Mouse (Mus musculus) heart, adult 11 months (tissue): ENCODE data around the gene Rec114.

ENCODE experiments used
- DNase-seq: peaks from one replicate; pipeline ENCODE4 v3.0.0; 2022

The Rec114 gene

DNA sequence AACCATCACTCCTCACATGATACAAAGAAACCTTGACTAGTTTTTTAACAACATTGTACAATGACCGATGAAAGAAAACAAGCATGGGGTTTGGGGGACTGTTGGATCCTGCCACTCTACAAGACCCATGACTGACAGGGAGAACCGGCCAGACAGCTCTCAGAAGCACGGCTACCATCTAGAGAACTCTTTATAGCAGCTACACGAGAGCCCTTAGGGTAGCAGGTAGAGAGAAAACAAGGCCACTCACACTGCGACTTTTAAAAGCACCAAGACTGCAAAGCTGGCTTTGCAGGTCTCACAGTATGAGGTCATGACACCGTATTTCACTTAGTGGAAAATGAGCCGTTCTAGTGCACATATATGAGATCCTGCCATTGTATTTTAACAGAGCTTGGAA is 33.1 kb downstream of the Rec114 start:
- no peak for DNase-seq

DNA sequence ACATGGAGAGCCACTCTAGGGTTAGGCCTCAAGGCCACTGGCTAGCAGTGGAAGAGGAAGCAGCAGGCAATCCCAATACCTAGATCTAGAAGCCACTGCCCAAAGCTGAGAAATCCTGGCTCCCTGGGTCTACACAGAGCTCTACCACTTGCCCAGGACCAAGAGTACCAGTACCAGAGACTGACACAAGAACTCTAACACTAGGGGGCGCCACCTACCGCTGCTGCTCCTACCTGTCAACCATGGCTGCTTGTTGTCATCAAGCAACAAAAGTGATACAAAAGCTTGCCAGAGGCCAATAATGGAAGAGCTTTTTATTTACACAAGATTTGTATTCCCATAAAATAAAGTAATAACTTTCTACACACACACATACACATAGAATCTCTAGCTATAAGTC is 33.8 kb downstream of the Rec114 start:
- DNase-seq, result peak; percentile 85

DNA sequence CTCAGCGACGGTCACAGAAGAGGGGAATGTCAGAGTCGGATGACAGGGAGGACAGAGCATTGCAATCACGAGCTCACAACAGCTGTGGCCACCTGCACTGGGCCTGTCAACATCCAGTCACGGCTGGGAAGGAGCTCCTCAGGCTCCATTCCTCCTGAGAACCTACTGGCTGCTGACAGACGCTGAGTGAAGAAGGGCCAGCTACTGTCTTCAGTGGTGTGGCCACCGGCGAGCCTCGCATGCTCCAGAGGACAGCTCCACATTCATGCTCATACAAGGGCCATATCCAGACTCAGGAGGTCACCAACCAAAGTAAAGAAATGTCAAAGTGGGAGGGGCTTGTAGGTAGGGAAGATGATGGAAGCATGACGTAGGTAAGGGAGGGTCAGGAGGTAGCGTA is 36.0 kb downstream of the Rec114 start:
- peak; percentile 85 for DNase-seq

DNA sequence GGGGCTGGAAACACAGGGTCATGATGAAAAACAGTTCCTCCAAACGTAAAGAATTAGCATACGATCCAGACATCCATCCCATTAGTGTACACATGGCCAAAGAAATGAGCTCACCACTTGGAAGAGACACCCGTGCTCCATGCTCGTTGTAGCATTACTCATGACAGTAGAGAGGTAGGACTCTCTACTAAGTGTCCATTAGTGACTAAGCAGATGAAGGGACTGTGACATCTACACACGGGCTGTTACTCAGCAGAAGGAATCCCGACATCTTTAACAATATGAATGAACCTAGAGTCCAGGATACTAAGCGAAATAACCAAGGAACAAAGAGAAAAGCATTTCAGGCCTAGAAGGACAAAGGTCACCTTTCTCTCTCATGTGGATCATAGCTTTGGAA is 37.7 kb downstream of the Rec114 start:
- no peak for DNase-seq

DNA sequence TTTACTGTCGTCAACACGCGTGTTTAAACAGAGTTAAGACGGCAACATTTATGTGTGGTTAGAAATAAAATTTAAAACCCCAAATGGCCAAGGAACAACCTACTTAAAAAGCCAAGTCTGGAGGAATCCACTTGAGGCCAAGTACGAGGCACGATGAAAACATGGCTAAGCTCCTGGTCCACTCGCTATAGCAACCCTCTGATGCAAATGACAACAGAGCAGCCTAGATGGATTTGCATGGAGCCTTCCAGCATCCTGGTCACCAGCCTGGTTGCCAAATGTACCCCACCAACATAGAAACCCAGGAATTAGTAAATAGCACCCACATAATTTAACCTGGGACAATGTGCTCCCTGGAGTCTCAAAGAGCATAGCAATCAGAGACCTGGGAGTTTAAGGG is 40.0 kb downstream of the Rec114 start:
- peak; percentile 19 for DNase-seq

DNA sequence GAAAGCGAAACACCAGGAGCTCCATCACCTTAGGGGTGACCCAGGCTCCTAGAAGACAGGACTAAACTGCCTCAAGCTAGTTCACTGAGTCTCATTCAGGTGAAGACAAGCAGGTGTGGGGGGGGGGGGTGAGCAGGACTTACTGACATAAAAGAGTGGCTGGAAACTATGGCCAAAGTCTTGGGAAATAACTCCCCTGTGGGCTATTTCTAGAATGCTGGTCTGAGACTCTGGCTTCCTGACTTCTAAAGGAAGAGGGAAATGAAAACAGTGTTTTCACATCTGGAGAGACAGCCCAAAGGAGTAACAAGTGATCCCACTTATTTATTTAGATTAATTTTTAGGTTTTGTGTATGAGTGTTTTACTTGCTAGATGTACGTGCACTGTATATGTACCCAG is 42.0 kb downstream of the Rec114 start:
- peak; percentile 68 for DNase-seq

DNA sequence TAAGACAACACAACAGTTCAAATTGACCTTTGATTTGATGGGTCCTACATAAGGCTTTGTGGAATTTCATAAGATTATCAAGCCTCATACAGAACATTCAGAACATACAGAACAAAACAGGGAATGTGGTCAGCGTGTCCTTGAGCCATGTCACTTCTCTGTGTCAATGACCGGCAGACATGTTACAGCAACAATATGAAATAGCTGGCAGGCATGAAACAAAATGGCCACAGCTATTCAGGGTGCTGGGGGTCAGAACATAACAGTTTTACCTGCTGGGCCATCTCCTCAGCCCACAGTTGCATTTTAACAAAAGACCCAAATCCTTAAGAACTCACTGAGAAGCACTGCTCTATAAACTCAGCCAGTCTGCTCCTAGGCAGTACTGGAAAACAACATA is 45.3 kb downstream of the Rec114 start:
- DNase-seq, result peak; percentile 57

DNA sequence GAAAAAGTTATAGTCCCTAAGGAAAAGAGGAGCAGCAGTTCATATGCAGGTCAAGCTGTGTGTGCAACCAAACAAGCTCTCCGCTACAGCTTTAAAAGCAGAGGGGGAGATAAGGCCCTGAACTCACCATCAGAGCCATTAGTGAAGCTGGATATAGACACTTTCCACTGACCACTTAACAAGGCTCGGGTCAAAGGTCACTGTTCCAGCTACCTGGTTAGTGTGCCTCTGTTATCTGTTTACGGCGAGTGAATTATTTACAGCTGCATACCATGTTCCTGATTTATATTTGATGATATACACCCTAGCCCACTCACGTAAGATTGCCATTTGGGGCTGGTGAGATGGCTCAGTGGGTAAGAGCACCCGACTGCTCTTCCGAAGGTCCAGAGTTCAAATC is 52.3 kb downstream of the Rec114 start:
- peak; percentile 13 for DNase-seq

DNA sequence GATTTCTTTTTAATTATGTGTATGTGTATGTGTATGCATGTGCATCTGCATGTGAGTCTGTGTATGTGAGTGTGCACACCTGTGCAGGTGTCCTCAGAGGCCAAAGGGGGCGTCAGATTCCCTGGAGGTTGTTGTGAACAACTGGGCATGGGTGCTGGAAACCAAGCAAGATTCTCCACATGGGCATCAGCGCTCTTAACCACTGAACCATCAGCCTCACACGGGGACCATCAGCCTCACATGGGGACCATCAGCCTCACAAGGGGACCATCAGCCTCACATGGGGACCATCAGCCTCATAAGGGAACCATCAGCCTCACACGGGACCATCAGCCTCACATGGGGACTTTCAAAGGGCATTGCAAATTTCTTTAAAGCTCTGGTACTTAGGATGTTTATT is 53.1 kb downstream of the Rec114 start:
- DNase-seq, result peak; percentile 74

DNA sequence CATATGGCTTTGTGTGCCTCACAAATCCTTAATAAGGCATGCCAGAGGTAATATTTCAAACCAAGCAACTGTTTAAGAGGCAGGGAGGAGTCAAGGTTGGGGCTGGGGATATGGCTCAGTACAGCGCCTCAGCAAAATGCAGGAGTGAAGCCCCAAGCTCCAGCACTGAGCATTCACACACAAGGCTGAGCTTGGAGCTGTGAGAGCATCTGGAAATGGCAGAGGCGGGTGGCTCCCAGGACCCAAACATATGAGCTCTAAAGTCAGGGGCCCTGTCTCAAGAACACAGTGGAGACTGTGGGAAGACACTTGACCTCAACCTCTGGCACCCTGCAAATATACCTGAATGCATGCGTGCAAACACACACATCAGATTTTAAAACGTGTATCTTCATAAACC is 55.7 kb downstream of the Rec114 start:
- DNase-seq, result peak; percentile 51

DNA sequence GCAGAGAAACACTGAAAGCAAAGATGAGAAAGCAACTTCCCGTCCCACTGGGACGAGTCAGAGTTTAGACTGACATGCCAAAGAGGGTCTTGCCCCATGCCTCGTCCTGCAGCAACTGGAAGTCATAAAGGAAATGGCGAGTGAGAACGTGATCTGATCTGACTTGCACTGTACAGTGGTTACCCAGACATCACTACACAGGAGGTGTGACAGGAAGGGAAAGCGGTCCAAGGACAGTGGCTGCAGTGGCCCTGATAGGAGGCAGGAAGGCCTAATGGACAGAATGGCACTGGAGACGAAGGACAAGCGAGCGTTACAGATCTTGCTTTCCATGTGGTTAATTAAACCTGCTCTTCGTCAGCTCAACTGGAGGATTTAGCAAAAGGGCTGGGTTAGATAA is 58.5 kb downstream of the Rec114 start:
- DNase-seq, result peak; percentile 78

DNA sequence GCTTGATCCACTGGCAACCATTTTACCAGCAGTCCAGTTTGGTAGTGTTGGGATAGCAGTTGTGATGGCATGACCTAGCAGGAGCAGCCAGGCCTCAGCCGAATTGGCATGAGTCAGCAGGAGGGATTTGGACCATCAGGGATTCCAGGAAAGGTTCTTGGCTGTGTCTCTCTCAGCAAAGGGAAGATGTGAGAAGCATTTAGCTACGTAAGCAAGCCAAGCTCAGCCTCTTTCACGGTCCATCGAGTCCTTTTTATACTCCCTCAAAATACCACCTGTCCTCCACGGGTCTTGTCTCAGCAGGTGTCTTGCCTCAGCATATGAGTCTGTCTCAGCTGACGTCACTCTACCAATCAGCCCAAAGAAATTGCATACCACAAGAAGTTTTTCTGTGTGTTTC is 60.4 kb downstream of the Rec114 start:
- peak; percentile 90 for DNase-seq

DNA sequence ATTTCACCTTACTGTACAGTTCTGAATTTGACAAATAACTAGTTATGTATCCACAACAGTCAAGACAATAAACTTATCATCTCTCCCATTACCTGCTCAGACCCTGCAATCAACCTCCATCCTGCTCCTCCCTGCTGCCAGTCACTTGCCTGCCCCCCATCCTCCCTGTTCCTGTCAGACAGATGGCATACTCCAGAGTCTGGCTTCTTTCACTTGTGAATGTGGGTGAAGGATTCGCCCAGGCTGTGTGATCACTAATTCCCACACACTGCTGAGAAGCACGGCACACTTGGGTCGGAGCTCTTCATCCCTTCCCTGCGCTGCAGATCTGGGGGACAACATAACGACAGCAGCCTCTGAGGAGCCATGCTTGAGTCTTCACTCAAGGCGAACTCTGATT is 61.7 kb downstream of the Rec114 start:
- DNase-seq, result peak; percentile 6

DNA sequence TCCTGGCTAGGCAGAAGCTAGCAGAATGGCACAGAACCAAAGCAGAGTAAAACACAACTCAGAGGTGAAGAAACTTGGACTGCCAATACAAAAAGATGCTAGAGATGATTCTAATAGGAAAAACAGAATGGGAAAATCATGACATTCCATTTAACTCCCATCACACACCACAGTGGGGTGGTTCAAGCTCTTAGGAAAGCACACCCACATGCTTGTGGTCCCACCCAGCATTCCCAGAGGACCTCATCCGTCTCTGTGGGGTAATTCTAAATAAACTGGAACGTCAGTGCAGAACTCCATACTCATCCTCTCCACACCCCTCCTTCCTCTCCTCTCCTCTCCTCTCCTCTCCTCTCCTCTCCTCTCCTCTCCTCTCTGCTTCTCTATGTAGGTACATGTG is 62.4 kb downstream of the Rec114 start:
- DNase-seq, result no peak

DNA sequence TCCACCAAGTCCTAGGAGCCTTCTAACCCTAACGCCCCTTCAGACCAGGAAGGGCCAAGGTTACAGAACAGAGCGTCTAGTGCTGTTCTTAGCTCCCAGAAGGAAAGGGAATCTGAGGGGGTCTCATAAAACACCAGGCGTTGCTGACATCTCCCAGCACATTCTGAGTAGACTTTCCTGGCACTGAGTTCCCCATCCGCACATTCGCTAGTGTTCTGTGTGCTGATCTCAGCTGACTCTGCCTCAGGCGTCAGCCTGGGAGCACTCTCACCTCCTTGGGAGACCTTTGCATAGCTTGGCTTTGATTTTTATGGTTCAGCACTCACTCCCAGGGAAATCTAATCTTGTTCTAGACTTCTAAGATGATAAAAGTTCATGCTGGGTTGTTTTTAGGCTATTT is 68.4 kb downstream of the Rec114 start:
- peak; percentile 74 for DNase-seq

DNA sequence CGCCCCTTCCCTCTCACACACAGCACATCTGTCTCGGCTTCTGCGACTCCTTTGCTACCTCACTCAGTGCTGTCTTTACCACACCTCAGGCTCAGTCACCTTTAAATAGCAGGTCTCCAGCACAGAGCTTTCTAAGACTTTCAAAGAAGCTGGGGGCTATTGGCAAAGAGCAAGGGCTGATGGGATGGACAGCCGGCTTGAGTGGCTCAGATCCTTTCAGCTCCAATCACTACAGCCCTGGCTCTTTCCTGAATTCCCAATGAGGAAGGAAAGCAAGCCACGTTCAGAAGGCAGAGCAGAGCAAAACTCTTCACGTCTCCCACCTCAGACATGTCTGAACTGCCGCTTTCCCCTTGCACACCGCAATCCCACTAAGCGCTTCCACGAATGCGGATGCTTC is 69.0 kb downstream of the Rec114 start:
- DNase-seq, result peak; percentile 66

DNA sequence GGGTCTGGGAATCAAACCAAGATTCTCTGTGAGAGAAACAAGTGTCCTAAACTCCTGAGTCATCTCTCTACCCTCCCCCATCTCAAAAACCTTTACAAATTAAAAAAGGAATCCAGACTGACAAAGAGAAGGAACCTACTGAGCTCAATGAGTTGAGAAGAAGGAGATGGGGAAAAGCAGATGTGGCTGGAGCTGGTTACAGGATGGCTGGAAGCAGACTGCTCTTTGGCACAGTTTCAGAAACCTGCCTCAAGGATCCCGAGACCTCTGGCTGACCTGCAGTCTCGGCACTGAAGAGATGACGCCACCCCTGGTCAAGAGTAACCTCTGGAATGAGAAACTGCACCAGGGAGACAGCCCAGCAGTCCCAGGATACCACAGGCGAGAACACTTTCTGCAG is 71.3 kb downstream of the Rec114 start:
- peak; percentile 97 for DNase-seq

DNA sequence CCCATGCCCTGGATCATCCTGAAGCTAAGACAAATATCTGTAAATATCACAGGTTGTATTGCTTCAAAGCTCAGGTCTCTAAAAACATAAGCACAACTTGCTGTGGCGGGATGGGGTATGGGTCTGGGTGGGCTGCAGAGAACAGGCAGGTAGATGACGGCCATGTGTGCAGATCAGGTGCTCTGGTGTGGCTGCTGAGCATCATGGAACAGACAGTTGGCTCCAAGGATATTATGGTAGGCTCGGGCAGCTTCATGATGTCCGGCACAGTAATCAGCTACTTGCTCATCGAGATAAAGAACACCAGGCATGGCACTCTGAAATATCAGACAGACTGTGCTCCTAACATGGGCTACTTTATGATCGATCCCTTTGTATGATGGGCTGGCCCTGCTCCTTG is 73.9 kb downstream of the Rec114 start:
- DNase-seq, result peak; percentile 82

DNA sequence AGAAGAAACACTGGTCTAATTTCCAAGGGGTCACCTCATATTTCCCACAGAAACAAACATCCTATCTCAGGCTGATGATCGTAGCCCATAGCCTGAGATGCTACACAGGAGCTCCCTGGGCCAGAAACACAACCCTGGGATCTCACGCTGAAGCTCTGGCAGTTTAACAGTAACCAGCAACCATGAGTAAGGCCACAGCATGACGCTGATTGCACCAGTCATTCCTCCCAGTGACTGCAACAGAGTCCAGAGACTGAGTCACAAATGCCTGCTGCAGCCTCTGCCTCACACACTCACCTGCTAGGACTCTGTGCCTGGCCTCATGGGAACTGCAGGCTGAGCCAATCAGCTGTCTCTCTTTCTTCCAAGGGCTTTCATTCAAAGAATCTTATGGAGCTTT is 74.7 kb downstream of the Rec114 start:
- DNase-seq, result peak; percentile 62

DNA sequence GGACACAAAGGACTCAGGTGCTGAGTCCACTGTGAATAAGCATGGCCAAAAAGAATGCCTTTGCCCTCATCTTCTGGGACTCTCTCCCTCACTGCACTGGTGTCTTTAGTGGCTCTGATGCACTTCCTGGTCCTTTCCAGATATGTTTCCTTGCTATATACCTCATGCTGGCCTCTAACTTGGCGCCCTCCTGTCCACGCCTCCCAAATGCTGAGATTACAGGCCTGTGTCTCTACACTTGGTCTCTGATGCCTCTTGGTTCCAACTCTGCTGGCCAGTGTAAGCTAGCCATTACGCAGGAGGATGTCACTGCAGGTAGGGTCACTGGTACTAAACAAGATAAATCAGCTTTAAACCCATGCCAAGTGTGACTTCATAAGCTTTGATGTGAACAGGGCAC is 75.6 kb downstream of the Rec114 start:
- DNase-seq, result peak; percentile 74

DNA sequence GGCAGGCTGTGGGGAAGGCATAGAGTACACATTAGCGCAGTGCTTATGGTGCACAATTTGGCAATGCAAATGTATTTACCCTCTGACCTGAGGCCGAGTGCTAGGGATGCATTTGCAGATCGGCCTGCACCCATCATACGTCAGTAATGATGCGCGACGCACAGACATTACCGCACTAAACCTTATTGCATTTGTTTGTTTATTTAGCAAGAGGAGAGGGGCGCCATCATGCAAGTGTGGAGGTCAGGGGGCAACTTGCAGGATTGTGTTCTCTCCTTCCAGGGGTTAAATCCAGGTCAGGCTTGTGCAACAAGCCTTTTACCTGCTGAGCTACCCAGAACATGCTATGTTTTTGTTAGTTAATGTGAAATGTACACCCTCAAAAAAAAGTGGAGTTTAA is 76.5 kb downstream of the Rec114 start:
- peak; percentile 77 for DNase-seq

DNA sequence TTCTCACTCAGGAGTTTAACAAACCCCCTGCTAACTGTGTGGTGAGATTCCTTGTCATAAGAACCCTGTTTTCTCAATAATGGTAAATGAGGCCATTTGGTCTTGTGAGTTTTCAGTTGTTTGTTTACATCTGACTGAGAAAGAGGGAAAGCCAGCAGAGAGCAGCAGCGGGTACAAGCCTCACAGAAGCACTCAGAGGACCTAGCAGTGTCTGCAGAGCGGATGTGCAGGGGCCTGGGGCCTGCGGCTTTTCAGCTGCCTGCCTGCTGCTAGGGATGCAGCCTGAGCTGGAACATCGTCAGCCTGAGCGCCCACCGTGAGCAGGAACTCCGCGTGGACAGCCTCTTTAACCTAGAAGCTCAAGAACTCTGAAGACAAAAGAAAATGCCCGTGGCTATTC is 77.6 kb downstream of the Rec114 start:
- peak; percentile 65 for DNase-seq

DNA sequence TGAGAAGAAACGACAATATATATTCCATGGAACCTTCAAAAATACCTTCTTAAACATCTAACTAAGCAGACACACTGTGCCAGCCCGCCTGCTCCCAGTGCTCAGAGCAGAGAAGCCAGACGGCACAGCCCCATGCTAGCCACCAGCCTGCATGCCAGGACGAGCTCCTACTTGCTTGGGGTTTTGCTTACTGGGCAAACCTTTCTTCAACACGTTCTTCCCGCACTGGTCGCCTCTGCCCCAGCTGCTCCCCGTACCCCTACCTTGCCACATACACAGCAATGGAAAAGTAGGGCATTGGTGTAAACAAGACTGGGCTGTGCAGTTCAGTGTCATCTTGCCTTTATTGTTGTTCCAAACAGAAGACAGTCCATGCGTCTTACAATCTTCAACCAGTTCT is 78.3 kb downstream of the Rec114 start:
- peak; percentile 83 for DNase-seq

DNA sequence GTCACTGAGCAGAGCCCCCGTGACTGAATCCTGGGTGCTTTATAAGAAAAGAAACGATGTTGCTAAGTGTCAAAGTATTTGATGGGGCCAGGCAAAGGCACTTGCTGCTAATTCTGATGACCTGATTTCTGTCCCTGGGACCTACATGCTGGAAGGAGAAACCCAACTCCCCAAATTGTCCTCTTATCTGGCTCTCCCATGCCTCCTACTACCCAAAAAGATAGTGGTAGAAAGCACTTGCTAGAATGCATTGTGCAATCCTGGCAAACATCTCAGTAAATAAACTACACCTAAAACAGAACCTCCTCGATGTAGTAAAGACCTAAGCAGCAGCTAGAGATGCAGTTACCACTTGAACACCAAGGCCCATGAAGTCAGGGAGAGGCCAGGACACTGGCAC is 81.0 kb downstream of the Rec114 start:
- DNase-seq, result peak; percentile 78

DNA sequence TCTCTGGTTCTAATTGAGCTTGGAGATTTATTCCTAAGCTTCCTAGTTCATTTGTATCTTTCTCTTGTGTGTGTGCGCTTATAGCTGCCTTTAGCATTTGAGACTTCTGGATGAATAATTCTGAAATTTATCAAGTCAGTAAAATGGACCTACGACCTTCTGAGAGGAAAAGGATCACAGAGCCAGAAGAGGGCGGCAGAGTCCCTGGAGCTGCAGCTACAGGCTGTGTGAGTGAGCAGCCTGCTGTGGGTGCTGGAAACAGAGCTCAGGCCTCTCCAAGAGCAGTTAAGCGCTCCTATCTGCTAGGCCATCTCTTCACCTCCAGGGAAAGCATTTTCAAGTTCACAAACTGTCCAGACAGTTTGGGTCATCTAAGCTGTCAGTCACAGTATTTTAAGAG is 81.8 kb downstream of the Rec114 start:
- peak; percentile 37 for DNase-seq

DNA sequence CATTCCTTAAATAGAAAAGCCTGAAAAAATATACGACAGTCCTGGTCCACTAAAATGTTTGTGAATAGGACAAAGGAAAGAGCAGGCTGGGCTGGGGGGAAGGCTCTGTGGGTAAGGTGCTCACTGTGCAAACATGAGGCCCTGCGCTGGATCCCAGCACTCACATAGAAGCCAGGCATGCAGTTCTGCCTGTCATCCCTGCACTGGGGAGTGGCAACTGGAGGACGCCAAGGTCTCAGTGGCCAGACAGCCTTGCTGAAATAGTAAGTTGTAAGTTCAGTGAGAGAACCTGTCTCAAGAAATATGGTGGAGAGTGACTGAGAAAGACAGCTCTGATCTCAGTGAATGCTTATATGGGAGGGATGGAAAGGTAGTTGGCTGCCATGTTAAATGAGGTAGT is 83.1 kb downstream of the Rec114 start:
- peak; percentile 55 for DNase-seq
